Mouse (Mus musculus) lung, embryonic 15.5 days (tissue): ENCODE results near the gene Coa4. TPM values are rescaled to one million over a fixed set of nuclear protein-coding genes. Genes with fewer than 3 reads are reported as not detected.

ENCODE experiments used
- ATAC-seq: fragments of 200-750 bp; cut with Nextera tagmentation; 2 replicates; pipeline ENCODE4 v1.8.0; 2017; ENCODE audit warnings: moderate number of reproducible peaks, borderline replicate concordance; ENCODE audit not compliant: low FRiP score, low TSS enrichment; ENCODE audit errors: extremely low read depth
- H3K27ac ChIP-seq: fragments of 300-500 bp; sonication (generic); 2 replicates; pipeline ENCODE4 v1.5.1; 2015; ENCODE audit warnings: moderate library complexity, mild to moderate bottlenecking, inconsistent platforms
- H3K27me3 ChIP-seq: fragments of 300-500 bp; sonication (generic); 2 replicates; pipeline ENCODE4 v1.6.1; 2015; ENCODE audit warnings: inconsistent platforms
- H3K36me3 ChIP-seq: fragments of 300-500 bp; sonication (generic); 2 replicates; pipeline ENCODE4 v1.6.1; 2015; ENCODE audit warnings: inconsistent platforms
- H3K4me1 ChIP-seq: fragments of 300-500 bp; sonication (generic); 2 replicates; pipeline ENCODE4 v1.6.1; 2015; ENCODE audit warnings: inconsistent platforms
- H3K4me2 ChIP-seq: fragments of 300-500 bp; sonication (generic); 2 replicates; pipeline ENCODE4 v1.6.1; 2015; ENCODE audit warnings: inconsistent platforms, mild to moderate bottlenecking, moderate library complexity
- H3K4me3 ChIP-seq: fragments of 300-500 bp; sonication (generic); 2 replicates; pipeline ENCODE4 v1.5.1; 2015; ENCODE audit warnings: mild to moderate bottlenecking, inconsistent platforms
- H3K9ac ChIP-seq: fragments of 300-500 bp; sonication (generic); 2 replicates; pipeline ENCODE4 v1.6.1; 2015; ENCODE audit warnings: inconsistent platforms
- H3K9me3 ChIP-seq: fragments of 300-500 bp; sonication (generic); 2 replicates; pipeline ENCODE4 v1.6.1; 2016; ENCODE audit warnings: inconsistent platforms
- WGBS: fragments of 180-500 bp; shearing (Covaris S2); methylation state at CpG from one replicate; pipeline ENCODE4 v1.1.7; 2015; 5-methylcytosine and 5-hydroxymethylcytosine counted together
- polyA plus RNA-seq: library from polyadenylated mRNA; unstranded; fragments of >200 nt; fragmentation: Nextera tagmentation; extraction: Ambion mirVana; gene quantifications from 2 replicates; pipeline ENCODE4 v1.2.1, GENCODE M21; 2015

Coa4 gene
- polyA plus RNA-seq, 1 experiment from 2014 or later, result 23.1 TPM

DNA sequence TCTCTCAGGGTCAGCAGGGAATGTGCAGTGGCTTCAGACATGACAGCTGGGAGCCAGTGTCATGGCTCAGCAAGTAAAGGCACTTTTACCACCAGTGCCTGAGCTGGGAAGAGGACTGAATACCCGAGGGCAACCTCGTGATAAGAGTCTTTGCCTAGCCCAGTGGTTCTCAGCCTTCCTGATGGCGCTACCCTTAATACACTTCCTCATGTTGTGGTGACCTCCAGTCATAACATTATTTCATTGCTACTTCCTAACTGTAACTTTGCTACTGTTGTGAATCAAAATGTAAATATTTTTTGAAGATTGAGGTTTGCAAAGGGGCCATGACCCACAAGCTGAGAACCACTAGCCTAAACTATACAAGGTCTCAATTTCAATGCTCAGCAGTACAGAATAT is 28.2 kb upstream of the Coa4 start:
- H3K4me1 ChIP-seq, result no peaks in the 10 kb centered on the region
- H3K27me3 ChIP-seq, result no peaks in the 10 kb centered on the region
- H3K4me3 ChIP-seq, result no peak overlapping the region
- H3K9ac ChIP-seq, result no peak overlapping the region
- no peak for ATAC-seq
- no peaks in the 10 kb centered on the region for H3K9me3 ChIP-seq
- H3K27ac ChIP-seq, result no peak overlapping the region
- 50% methylated on average over 3 of the region's 3 CpGs for WGBS
- no peak overlapping the region for H3K4me2 ChIP-seq
- no peaks in the 10 kb centered on the region for H3K36me3 ChIP-seq

DNA sequence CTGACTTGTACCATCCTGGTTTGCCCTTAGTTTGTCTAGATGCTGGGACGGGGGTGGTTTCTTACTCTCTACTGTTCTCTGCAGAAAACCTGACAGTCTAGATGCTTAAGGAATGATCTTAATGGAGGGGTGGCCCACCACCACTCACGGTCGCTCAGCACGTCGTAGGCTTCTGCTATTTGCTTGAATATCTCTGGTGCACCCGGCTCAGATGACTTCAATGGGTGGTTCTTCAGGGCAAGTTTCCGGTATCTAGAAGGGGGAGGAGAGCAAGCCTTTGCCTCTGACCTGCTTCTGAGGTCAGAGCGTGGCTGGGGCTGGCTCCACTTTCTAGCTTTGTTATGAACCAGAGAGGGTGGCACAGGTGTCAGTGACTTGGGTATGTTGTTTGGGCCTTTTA is 25.3 kb upstream of the Coa4 start:
- Histone ChIP-seq H3K9me3 (no peaks in the 10 kb centered on the region), H3K36me3 (no peaks in the 10 kb centered on the region), H3K27me3 (no peaks in the 10 kb centered on the region), H3K4me1 (no peaks in the 10 kb centered on the region), H3K4me2 (no peak overlapping the region), H3K4me3 (no peak overlapping the region), H3K27ac (no peak overlapping the region), H3K9ac (no peak overlapping the region)
- no peak for ATAC-seq
- 62% methylated on average over 8 of the region's 8 CpGs for WGBS

DNA sequence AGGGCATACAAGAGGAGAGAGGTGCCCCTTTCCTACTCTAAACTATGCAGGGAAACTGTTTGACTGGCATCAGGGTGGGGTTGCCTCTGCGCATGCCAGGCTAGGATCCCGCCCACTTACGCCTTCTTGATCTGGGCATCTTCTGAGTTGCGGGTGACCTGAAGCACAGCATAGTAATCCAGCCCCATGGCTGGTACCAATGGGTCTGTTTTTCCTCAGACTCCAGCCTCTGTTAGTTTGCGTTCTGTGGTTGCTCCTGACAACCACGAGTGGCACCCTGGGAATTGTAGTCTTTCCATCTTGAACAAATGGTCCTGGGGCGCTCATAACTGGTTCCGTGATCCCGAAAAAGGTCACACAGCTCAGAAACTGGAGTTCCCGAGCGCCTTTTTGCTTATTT is 22.3 kb upstream of the Coa4 start, which contains the start of gene Dnajb13:
Gene Dnajb13, minus strand, starts transcription at position 388 of the 400 bp plus-strand sequence.
- no peak within 1 kb of the TSS for H3K9ac ChIP-seq
- WGBS, result 49% methylated on average over 11 of the region's 11 CpGs
- no peaks in the 10 kb centered on the region for H3K27me3 ChIP-seq
- H3K4me3 ChIP-seq, result no peak within 1 kb of the TSS
- H3K27ac ChIP-seq, result no peak within 1 kb of the TSS
- no peak within 1 kb of the TSS for H3K4me2 ChIP-seq
- H3K36me3 ChIP-seq, result no peaks in the 10 kb centered on the region
- no peaks in the 10 kb centered on the region for H3K9me3 ChIP-seq
- ATAC-seq, result no peak
- H3K4me1 ChIP-seq, result no peaks in the 10 kb centered on the region

- Histone ChIP-seq H3K4me1 (0 out of 2 replicates have a peak, but pooled peaks cover 2% of the 10 kb centered on the region), H3K9me3 (no peaks in the 10 kb centered on the region), H3K4me2 (no peak overlapping the region), H3K36me3 (no peaks in the 10 kb centered on the region), H3K27ac (no peak overlapping the region), H3K27me3 (no peaks in the 10 kb centered on the region), H3K9ac (no peak overlapping the region), H3K4me3 (no peak overlapping the region)
- 58% methylated on average over 7 of the region's 7 CpGs for WGBS
- ATAC-seq, result no peak
Observed at GRCm38 (mm10) chr7:100520204-100520603, 16.7 kb upstream of the Coa4 start.

- Histone ChIP-seq H3K4me1 (0 out of 2 replicates have a peak, but pooled peaks cover 2% of the 10 kb centered on the region), H3K27me3 (no peaks in the 10 kb centered on the region), H3K9ac (no peak overlapping the region), H3K27ac (no peak overlapping the region), H3K4me3 (no peak overlapping the region), H3K4me2 (peak overlapping the region; percentile 31; the same call in 1 of the 2 replicates), H3K9me3 (no peaks in the 10 kb centered on the region), H3K36me3 (no peaks in the 10 kb centered on the region)
- 0 out of 2 replicates have a peak, but pooled peaks have one; percentile 27 for ATAC-seq
- WGBS, result 16% methylated on average over 10 of the region's 10 CpGs
Observed at GRCm38 (mm10) chr7:100520663-100521285, 16.1 kb upstream of the Coa4 start.

GRCm38 (mm10) chr7:100522222-100522621 is 14.6 kb upstream of the Coa4 start:
- no peak overlapping the region for H3K4me3 ChIP-seq
- 74% methylated on average over 3 of the region's 3 CpGs for WGBS
- H3K27ac ChIP-seq, result no peak overlapping the region
- no peaks in the 10 kb centered on the region for H3K27me3 ChIP-seq
- no peak overlapping the region for H3K9ac ChIP-seq
- H3K4me1 ChIP-seq, result 0 out of 2 replicates have a peak, but pooled peaks cover 2% of the 10 kb centered on the region
- no peaks in the 10 kb centered on the region for H3K9me3 ChIP-seq
- no peak for ATAC-seq
- no peaks in the 10 kb centered on the region for H3K36me3 ChIP-seq
- no peak overlapping the region for H3K4me2 ChIP-seq

- H3K9ac ChIP-seq, result no peak overlapping the region
- no peaks in the 10 kb centered on the region for H3K9me3 ChIP-seq
- H3K4me1 ChIP-seq, result 0 out of 2 replicates have a peak, but pooled peaks cover 2% of the 10 kb centered on the region
- no peak for ATAC-seq
- no peaks in the 10 kb centered on the region for H3K36me3 ChIP-seq
- H3K27ac ChIP-seq, result no peak overlapping the region
- no peak overlapping the region for H3K4me2 ChIP-seq
- WGBS, result 57% methylated on average over 8 of the region's 8 CpGs
- H3K4me3 ChIP-seq, result no peak overlapping the region
- no peaks in the 10 kb centered on the region for H3K27me3 ChIP-seq
Observed at GRCm38 (mm10) chr7:100524669-100525068, 12.2 kb upstream of the Coa4 start.

DNA sequence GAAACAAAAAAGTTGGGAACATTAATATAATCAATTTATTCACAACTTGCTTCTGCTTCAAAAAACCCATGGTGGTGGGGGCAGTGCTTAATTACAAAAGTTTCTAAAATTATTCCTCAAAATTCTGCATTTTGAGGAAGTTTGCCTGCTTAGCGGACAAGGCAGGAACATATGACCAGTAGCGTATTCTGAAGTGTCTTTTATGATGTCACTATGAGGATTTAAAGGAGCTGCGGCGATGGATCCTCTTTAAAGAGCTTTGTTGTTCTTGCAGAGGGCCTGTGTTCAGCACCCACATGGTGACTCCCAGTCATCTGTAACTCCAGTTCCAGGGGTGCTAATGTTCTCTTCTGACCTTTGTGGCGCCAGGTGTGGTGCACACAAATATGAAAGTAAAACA is 6.1 kb upstream of the Coa4 start:
- H3K36me3 ChIP-seq, result no peaks in the 10 kb centered on the region
- no peak for ATAC-seq

DNA sequence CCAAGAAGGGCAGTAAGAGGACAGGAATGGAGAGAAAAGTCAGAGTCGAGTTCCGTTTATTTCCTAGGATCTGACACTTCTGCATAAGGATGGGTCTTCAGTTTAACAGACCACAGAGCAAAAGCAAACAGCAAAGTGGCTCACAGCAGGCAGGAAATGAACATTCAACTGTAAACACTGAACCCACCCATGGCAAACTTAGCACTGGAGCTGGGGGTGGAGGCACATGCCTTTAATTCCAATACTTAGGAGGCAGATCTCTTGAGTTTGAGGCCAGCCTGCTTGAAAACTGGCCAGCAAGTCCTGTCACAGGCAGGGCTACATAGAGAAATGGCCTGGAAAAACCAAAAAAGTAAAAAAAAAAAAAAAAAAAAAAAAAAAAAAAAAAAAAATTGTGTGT is 3.4 kb upstream of the Coa4 start:
- H3K27ac ChIP-seq, result peak overlapping the region; percentile 75
- H3K4me1 ChIP-seq, result peaks cover 17% of the 10 kb centered on the region
- no peaks in the 10 kb centered on the region for H3K36me3 ChIP-seq
- no peak overlapping the region for H3K9ac ChIP-seq
- 21% methylated on average over 2 of the region's 2 CpGs for WGBS
- no peak for ATAC-seq
- H3K27me3 ChIP-seq, result no peaks in the 10 kb centered on the region
- H3K9me3 ChIP-seq, result no peaks in the 10 kb centered on the region
- no peak overlapping the region for H3K4me2 ChIP-seq
- no peak overlapping the region for H3K4me3 ChIP-seq

More for the DNA sequence above, 6.1 kb upstream of the Coa4 start:
- 83% methylated on average over 5 of the region's 5 CpGs for WGBS
- Histone ChIP-seq H3K4me2 (no peak overlapping the region), H3K9ac (no peak overlapping the region), H3K27me3 (no peaks in the 10 kb centered on the region), H3K4me3 (no peak overlapping the region), H3K4me1 (peaks cover 7% of the 10 kb centered on the region; the same call in 1 of the 2 replicates), H3K9me3 (no peaks in the 10 kb centered on the region), H3K27ac (no peak overlapping the region)

DNA sequence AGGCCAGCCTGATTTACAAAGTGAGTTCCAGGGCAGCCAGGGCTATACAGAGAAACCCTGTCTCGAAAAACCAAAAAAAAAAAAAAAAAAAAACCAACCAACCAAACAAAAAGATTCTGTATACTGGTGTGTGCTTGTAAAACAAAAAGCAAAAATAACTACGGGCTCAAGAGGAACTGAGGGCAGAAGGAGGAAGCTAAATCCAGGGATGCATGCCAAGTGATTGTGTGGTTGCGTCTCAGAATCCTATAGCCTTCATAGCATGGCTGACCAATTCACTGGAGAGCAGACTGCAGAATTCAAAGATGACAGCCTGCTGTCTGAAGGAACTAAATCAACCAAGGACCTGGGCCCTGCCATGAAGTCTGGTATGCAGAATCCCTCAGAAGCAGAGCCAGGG is 2.7 kb upstream of the Coa4 start:
- Histone ChIP-seq H3K4me1 (peaks cover 17% of the 10 kb centered on the region), H3K36me3 (peaks cover 6% of the 10 kb centered on the region; the same call in 1 of the 2 replicates), H3K9ac (no peak overlapping the region), H3K27ac (no peak overlapping the region), H3K4me3 (no peak overlapping the region), H3K9me3 (no peaks in the 10 kb centered on the region), H3K27me3 (no peaks in the 10 kb centered on the region), H3K4me2 (no peak overlapping the region)
- 66% methylated on average over 3 of the region's 3 CpGs for WGBS
- no peak for ATAC-seq

- peaks cover 19% of the 10 kb centered on the region for H3K36me3 ChIP-seq
- no peaks in the 10 kb centered on the region for H3K9me3 ChIP-seq
- peak overlapping the region; percentile 66; the same call in 1 of the 2 replicates for H3K4me2 ChIP-seq
- peaks cover 17% of the 10 kb centered on the region for H3K4me1 ChIP-seq
- 85% methylated on average over 2 of the region's 2 CpGs for WGBS
- H3K4me3 ChIP-seq, result no peak overlapping the region; the same call in 1 of the 2 replicates
- H3K27me3 ChIP-seq, result no peaks in the 10 kb centered on the region
- no peak for ATAC-seq
- no peak overlapping the region for H3K9ac ChIP-seq
- no peak overlapping the region for H3K27ac ChIP-seq
Observed at GRCm38 (mm10) chr7:100535831-100536230, 1.0 kb upstream of the Coa4 start.

DNA sequence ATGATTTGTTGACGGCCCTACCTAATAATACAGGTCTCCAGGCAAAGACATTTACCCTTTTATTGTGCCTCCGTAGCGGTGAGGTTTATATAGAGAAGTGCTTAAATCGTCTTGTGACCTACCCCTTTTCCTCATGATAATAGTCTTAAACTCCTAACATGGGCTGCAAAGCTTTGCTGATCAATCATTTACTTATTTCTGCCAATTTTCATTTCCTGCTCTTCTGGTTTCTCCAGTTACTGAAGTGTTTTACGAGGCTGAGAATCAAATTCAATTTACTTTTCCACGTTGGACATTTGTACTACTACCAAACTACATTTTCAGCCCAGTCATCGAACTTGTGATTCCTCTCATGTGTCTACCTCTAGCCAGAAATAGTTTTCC is 640 bp downstream of the Coa4 start:
- no peaks in the 10 kb centered on the region for H3K9me3 ChIP-seq
- peaks cover 17% of the 10 kb centered on the region for H3K4me1 ChIP-seq
- WGBS, result 24% methylated on average over 7 of the region's 7 CpGs
- peak overlapping the region; percentile 84 for H3K27ac ChIP-seq
- H3K9ac ChIP-seq, result peak overlapping the region; percentile 82
- H3K4me3 ChIP-seq, result peak overlapping the region; percentile 86
- peaks cover 19% of the 10 kb centered on the region for H3K36me3 ChIP-seq
- ATAC-seq, result no peak; the same call in 1 of the 2 replicates
- H3K27me3 ChIP-seq, result no peaks in the 10 kb centered on the region
- H3K4me2 ChIP-seq, result peak overlapping the region; percentile 66
